Mouse (Mus musculus): ENCODE measurements at regions not wholly inside any gene's neighbourhood (a gene's known extent, or its start where the extent isn't known, plus 50 kb on each side); places are given as distances from the start of the nearest gene placed in this dataset.

- Histone ChIP-seq H3K4me3 (ENCODE audit: low read depth, low read length) (no peak overlapping the region), H3K27ac (replicated peaks; ENCODE audit: low read depth, low read length) (no peak overlapping the region), H3K27me3 (ENCODE audit: control insufficient read depth, insufficient read depth, low read length) (no peaks in the 10 kb centered on the region), H3K4me1 (ENCODE audit: control insufficient read depth, insufficient read depth, low read length) (no peaks in the 10 kb centered on the region), H3K9ac (replicated peaks; ENCODE audit: low read length) (no peak overlapping the region), H3K4me2 (ENCODE audit: low read depth, low read length) (no peak overlapping the region), H3K36me3 (replicated peaks; ENCODE audit: control insufficient read depth, insufficient read depth, low read depth, low read length) (no peaks in the 10 kb centered on the region), H3K9me3 (replicated peaks; ENCODE audit: control insufficient read depth, low read length) (no peaks in the 10 kb centered on the region)
- ATAC-seq (replicated peaks; ENCODE audit: insufficient number of reproducible peaks, low FRiP score, low TSS enrichment, low read depth) (no peak), DNase-seq (ENCODE audit: low spot score) (no peak)
- 86% methylated on average over 3 of the region's 3 CpGs for WGBS
Observed at GRCm38 (mm10) chr3:68771579-68771978, 81.1 kb downstream of the Il12a start.

GRCm38 (mm10) chr3:68777801-68778200 is 87.4 kb downstream of the Il12a start:
- Histone ChIP-seq H3K36me3 (replicated peaks; ENCODE audit: control insufficient read depth, insufficient read depth, low read depth, low read length) (no peaks in the 10 kb centered on the region), H3K9me3 (replicated peaks; ENCODE audit: control insufficient read depth, low read length) (no peaks in the 10 kb centered on the region), H3K4me1 (ENCODE audit: control insufficient read depth, insufficient read depth, low read length) (no peaks in the 10 kb centered on the region), H3K4me2 (ENCODE audit: low read depth, low read length) (no peak overlapping the region), H3K4me3 (ENCODE audit: low read depth, low read length) (no peak overlapping the region), H3K9ac (replicated peaks; ENCODE audit: low read length) (no peak overlapping the region), H3K27ac (replicated peaks; ENCODE audit: low read depth, low read length) (no peak overlapping the region), H3K27me3 (ENCODE audit: control insufficient read depth, insufficient read depth, low read length) (no peaks in the 10 kb centered on the region)
- ATAC-seq (replicated peaks; ENCODE audit: insufficient number of reproducible peaks, low FRiP score, low TSS enrichment, low read depth) = no peak
- DNase-seq (ENCODE audit: low spot score) = no peak
- WGBS = 80% methylated on average over 2 of the region's 2 CpGs

GRCm38 (mm10) chr3:68778354-68779040 is 88.1 kb downstream of the Il12a start:
- Histone ChIP-seq H3K36me3 (replicated peaks; ENCODE audit: control insufficient read depth, insufficient read depth, low read depth, low read length) (no peaks in the 10 kb centered on the region), H3K9ac (replicated peaks; ENCODE audit: low read length) (no peak overlapping the region), H3K27ac (replicated peaks; ENCODE audit: low read depth, low read length) (no peak overlapping the region), H3K27me3 (ENCODE audit: control insufficient read depth, insufficient read depth, low read length) (no peaks in the 10 kb centered on the region), H3K4me2 (ENCODE audit: low read depth, low read length) (no peak overlapping the region), H3K9me3 (replicated peaks; ENCODE audit: control insufficient read depth, low read length) (no peaks in the 10 kb centered on the region), H3K4me3 (ENCODE audit: low read depth, low read length) (no peak overlapping the region), H3K4me1 (ENCODE audit: control insufficient read depth, insufficient read depth, low read length) (no peaks in the 10 kb centered on the region; the same call in 1 of the 2 replicates)
- no peak for DNase-seq (ENCODE audit: low spot score)
- no peak for ATAC-seq (replicated peaks; ENCODE audit: insufficient number of reproducible peaks, low FRiP score, low TSS enrichment, low read depth)
- WGBS = 84% methylated on average over 16 of the region's 16 CpGs

DNA sequence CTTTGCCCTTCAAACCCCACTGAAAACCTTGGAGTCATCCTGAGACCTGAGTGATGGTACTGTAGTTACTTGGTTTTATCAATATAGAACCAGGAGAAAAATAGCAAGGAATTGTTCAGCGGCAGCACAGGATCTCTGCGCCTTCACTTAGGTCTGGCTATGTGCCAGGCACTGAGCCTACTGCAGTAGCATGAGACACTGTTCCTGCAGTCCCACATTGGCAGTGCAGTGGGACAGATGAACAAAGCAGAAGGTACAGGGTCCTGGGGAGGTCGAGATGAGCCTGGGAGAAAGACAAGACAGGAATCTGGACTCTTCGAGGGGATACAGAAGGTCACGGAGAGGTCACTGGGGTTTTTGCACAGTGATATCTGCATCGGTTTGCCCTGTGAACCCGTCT is 88.5 kb upstream of the 1110032F04Rik start:
- Histone ChIP-seq H3K27me3 (ENCODE audit: control insufficient read depth, insufficient read depth, low read length) (no peaks in the 10 kb centered on the region), H3K36me3 (replicated peaks; ENCODE audit: control insufficient read depth, insufficient read depth, low read depth, low read length) (no peaks in the 10 kb centered on the region), H3K9ac (replicated peaks; ENCODE audit: low read length) (no peak overlapping the region), H3K9me3 (replicated peaks; ENCODE audit: control insufficient read depth, low read length) (no peaks in the 10 kb centered on the region), H3K4me3 (ENCODE audit: low read depth, low read length) (no peak overlapping the region), H3K27ac (replicated peaks; ENCODE audit: low read depth, low read length) (no peak overlapping the region), H3K4me1 (ENCODE audit: control insufficient read depth, insufficient read depth, low read length) (no peaks in the 10 kb centered on the region; the same call in 1 of the 2 replicates), H3K4me2 (ENCODE audit: low read depth, low read length) (no peak overlapping the region)
- 55% methylated on average over 7 of the region's 7 CpGs for WGBS
- no peak for DNase-seq (ENCODE audit: low spot score)
- no peak for ATAC-seq (replicated peaks; ENCODE audit: insufficient number of reproducible peaks, low FRiP score, low TSS enrichment, low read depth)

GRCm38 (mm10) chr3:68781466-68781865 is 87.9 kb upstream of the 1110032F04Rik start:
- H3K27me3 ChIP-seq (ENCODE audit: control insufficient read depth, insufficient read depth, low read length) = no peaks in the 10 kb centered on the region
- WGBS = 59% methylated on average over 2 of the region's 2 CpGs
- no peak for ATAC-seq (replicated peaks; ENCODE audit: insufficient number of reproducible peaks, low FRiP score, low TSS enrichment, low read depth)
- H3K4me3 ChIP-seq (ENCODE audit: low read depth, low read length) = no peak overlapping the region
- H3K36me3 ChIP-seq (replicated peaks; ENCODE audit: control insufficient read depth, insufficient read depth, low read depth, low read length) = no peaks in the 10 kb centered on the region
- no peak overlapping the region for H3K9ac ChIP-seq (replicated peaks; ENCODE audit: low read length)
- no peak for DNase-seq (ENCODE audit: low spot score)
- H3K4me2 ChIP-seq (ENCODE audit: low read depth, low read length) = no peak overlapping the region
- no peaks in the 10 kb centered on the region for H3K9me3 ChIP-seq (replicated peaks; ENCODE audit: control insufficient read depth, low read length)
- H3K27ac ChIP-seq (replicated peaks; ENCODE audit: low read depth, low read length) = no peak overlapping the region
- H3K4me1 ChIP-seq (ENCODE audit: control insufficient read depth, insufficient read depth, low read length) = no peaks in the 10 kb centered on the region; the same call in 1 of the 2 replicates

GRCm38 (mm10) chr3:68782363-68782762 is 87.0 kb upstream of the 1110032F04Rik start:
- no peak overlapping the region for H3K27ac ChIP-seq (replicated peaks; ENCODE audit: low read depth, low read length)
- no peaks in the 10 kb centered on the region; the same call in 1 of the 2 replicates for H3K4me1 ChIP-seq (ENCODE audit: control insufficient read depth, insufficient read depth, low read length)
- H3K36me3 ChIP-seq (replicated peaks; ENCODE audit: control insufficient read depth, insufficient read depth, low read depth, low read length) = no peaks in the 10 kb centered on the region
- no peak overlapping the region for H3K4me2 ChIP-seq (ENCODE audit: low read depth, low read length)
- DNase-seq (ENCODE audit: low spot score) (peak; percentile 33), ATAC-seq (replicated peaks; ENCODE audit: insufficient number of reproducible peaks, low FRiP score, low TSS enrichment, low read depth) (no peak)
- no peaks in the 10 kb centered on the region for H3K27me3 ChIP-seq (ENCODE audit: control insufficient read depth, insufficient read depth, low read length)
- no peak overlapping the region for H3K9ac ChIP-seq (replicated peaks; ENCODE audit: low read length)
- H3K4me3 ChIP-seq (ENCODE audit: low read depth, low read length) = no peak overlapping the region
- WGBS = 28% methylated on average over 4 of the region's 4 CpGs
- H3K9me3 ChIP-seq (replicated peaks; ENCODE audit: control insufficient read depth, low read length) = no peaks in the 10 kb centered on the region

DNA sequence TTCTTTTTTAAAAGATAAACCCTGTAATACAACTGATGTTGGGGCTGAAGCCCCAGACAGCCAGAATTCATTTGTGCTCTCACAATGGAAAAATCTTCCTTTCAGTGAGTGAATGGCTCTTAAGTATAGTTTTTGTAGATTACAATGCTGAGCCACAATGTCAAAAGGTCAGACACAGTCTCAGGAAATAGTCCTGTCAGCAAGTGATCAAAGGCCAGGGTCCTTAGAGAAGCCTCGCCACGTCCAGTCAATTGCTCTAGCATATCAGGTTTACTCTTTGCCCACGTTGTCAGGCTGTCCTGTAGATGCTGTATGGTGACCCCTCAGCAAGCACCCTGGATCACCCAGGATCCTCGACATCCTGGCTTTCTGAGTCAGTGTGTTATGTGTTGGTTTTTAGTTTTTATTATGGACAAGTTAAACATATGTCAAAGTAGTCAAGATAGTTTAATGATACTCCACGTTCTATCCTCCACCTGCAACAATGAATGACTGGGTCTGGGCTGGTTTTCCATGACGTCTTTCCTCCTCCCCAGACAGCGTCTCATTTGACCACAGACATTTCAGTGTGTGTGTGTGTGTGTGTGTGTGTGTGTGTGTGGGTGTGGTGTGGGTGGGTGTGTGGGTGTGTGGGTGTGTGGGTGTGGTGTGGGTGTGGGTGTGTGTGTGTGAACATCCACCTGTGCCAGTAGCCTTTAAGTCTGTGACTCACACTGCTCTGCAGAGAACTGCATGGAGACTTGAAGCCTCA is 85.5 kb upstream of the 1110032F04Rik start:
- Histone ChIP-seq H3K4me3 (ENCODE audit: low read depth, low read length) (no peak overlapping the region), H3K4me2 (ENCODE audit: low read depth, low read length) (no peak overlapping the region), H3K9ac (replicated peaks; ENCODE audit: low read length) (no peak overlapping the region), H3K27ac (replicated peaks; ENCODE audit: low read depth, low read length) (no peak overlapping the region), H3K36me3 (replicated peaks; ENCODE audit: control insufficient read depth, insufficient read depth, low read depth, low read length) (no peaks in the 10 kb centered on the region), H3K9me3 (replicated peaks; ENCODE audit: control insufficient read depth, low read length) (no peaks in the 10 kb centered on the region), H3K4me1 (ENCODE audit: control insufficient read depth, insufficient read depth, low read length) (no peaks in the 10 kb centered on the region; the same call in 1 of the 2 replicates), H3K27me3 (ENCODE audit: control insufficient read depth, insufficient read depth, low read length) (no peaks in the 10 kb centered on the region)
- 31% methylated on average over 7 of the region's 7 CpGs for WGBS
- ATAC-seq (replicated peaks; ENCODE audit: insufficient number of reproducible peaks, low FRiP score, low TSS enrichment, low read depth) = no peak
- DNase-seq (ENCODE audit: low spot score) = peak; percentile 32

- 82% methylated on average over 3 of the region's 3 CpGs for WGBS
- H3K4me1 ChIP-seq (ENCODE audit: control insufficient read depth, insufficient read depth, low read length) = no peaks in the 10 kb centered on the region; the same call in 1 of the 2 replicates
- no peak overlapping the region for H3K27ac ChIP-seq (replicated peaks; ENCODE audit: low read depth, low read length)
- ATAC-seq (replicated peaks; ENCODE audit: insufficient number of reproducible peaks, low FRiP score, low TSS enrichment, low read depth) (no peak), DNase-seq (ENCODE audit: low spot score) (no peak)
- H3K36me3 ChIP-seq (replicated peaks; ENCODE audit: control insufficient read depth, insufficient read depth, low read depth, low read length) = no peaks in the 10 kb centered on the region
- no peak overlapping the region for H3K4me3 ChIP-seq (ENCODE audit: low read depth, low read length)
- no peak overlapping the region for H3K4me2 ChIP-seq (ENCODE audit: low read depth, low read length)
- H3K9me3 ChIP-seq (replicated peaks; ENCODE audit: control insufficient read depth, low read length) = no peaks in the 10 kb centered on the region
- no peaks in the 10 kb centered on the region for H3K27me3 ChIP-seq (ENCODE audit: control insufficient read depth, insufficient read depth, low read length)
- no peak overlapping the region for H3K9ac ChIP-seq (replicated peaks; ENCODE audit: low read length)
Observed at GRCm38 (mm10) chr3:68786771-68787170, 82.6 kb upstream of the 1110032F04Rik start.

Data from embryonic facial prominence, embryonic 11.5 days (tissue).